Mouse (Mus musculus) limb, embryonic 15.5 days (tissue): ENCODE results near the gene Gapdhs. TPM values are rescaled to one million over a fixed set of nuclear protein-coding genes. Genes with fewer than 3 reads are reported as not detected.

Experiments
- ATAC-seq: fragments of 200-750 bp; cut with Nextera tagmentation; 2 replicates; pipeline ENCODE4 v1.8.0; 2017; ENCODE audit warnings: low read depth, moderate TSS enrichment; ENCODE audit not compliant: insufficient number of reproducible peaks, low FRiP score, low TSS enrichment
- H3K27ac ChIP-seq: fragments of 300-500 bp; sonication (generic); 2 replicates; pipeline ENCODE4 v1.5.1; 2015; ENCODE audit warnings: moderate library complexity, mild to moderate bottlenecking, inconsistent platforms
- H3K27me3 ChIP-seq: fragments of 300-500 bp; sonication (generic); 2 replicates; pipeline ENCODE4 v1.6.1; 2015; ENCODE audit warnings: inconsistent platforms
- H3K36me3 ChIP-seq: fragments of 300-500 bp; sonication (generic); 2 replicates; pipeline ENCODE4 v1.6.1; 2015; ENCODE audit warnings: inconsistent platforms
- H3K4me1 ChIP-seq: fragments of 300-500 bp; sonication (generic); 2 replicates; pipeline ENCODE4 v1.6.1; 2015; ENCODE audit warnings: inconsistent platforms
- H3K4me2 ChIP-seq: fragments of 300-500 bp; sonication (generic); 2 replicates; pipeline ENCODE4 v1.6.1; 2015; ENCODE audit warnings: mild to moderate bottlenecking, inconsistent platforms
- H3K4me3 ChIP-seq: fragments of 300-500 bp; sonication (generic); 2 replicates; pipeline ENCODE4 v1.5.1; 2015; ENCODE audit warnings: mild to moderate bottlenecking, inconsistent platforms
- H3K9ac ChIP-seq: fragments of 300-500 bp; sonication (generic); 2 replicates; pipeline ENCODE4 v1.6.1; 2015; ENCODE audit warnings: inconsistent platforms
- H3K9me3 ChIP-seq: fragments of 300-500 bp; sonication (generic); 2 replicates; pipeline ENCODE4 v1.6.1; 2016; ENCODE audit warnings: inconsistent platforms
- WGBS: fragments of 180-500 bp; shearing (Covaris S2); methylation state at CpG from one replicate; pipeline ENCODE4 v1.1.7; 2015; 5-methylcytosine and 5-hydroxymethylcytosine counted together
- polyA plus RNA-seq: library from polyadenylated mRNA; unstranded; fragments of >200 nt; fragmentation: Nextera tagmentation; extraction: Ambion mirVana; gene quantifications from 2 replicates; pipeline ENCODE4 v1.2.1, GENCODE M21; 2015

Gapdhs gene
- polyA plus RNA-seq, 1 experiment from 2014 or later = 0.52 TPM

GRCm38 (mm10) chr7:30707441-30707840 is 36.0 kb downstream of the Gapdhs start:
- H3K27ac ChIP-seq = no peak overlapping the region
- no peaks in the 10 kb centered on the region for H3K36me3 ChIP-seq
- WGBS = 87% methylated on average over 1 of the region's 1 CpGs
- no peak overlapping the region for H3K9ac ChIP-seq
- H3K27me3 ChIP-seq = 0 out of 2 replicates have a peak, but pooled peaks cover 3% of the 10 kb centered on the region
- H3K4me1 ChIP-seq = no peaks in the 10 kb centered on the region
- no peak overlapping the region for H3K4me3 ChIP-seq
- no peak overlapping the region for H3K4me2 ChIP-seq
- ATAC-seq = no peak
- no peaks in the 10 kb centered on the region for H3K9me3 ChIP-seq

- H3K4me1 ChIP-seq = no peaks in the 10 kb centered on the region
- WGBS = 71% methylated on average over 8 of the region's 8 CpGs
- 0 out of 2 replicates have a peak, but pooled peaks cover 3% of the 10 kb centered on the region for H3K27me3 ChIP-seq
- H3K27ac ChIP-seq = no peak overlapping the region
- no peak for ATAC-seq
- H3K36me3 ChIP-seq = no peaks in the 10 kb centered on the region
- no peak overlapping the region for H3K4me3 ChIP-seq
- no peak overlapping the region for H3K4me2 ChIP-seq
- H3K9ac ChIP-seq = no peak overlapping the region
- no peaks in the 10 kb centered on the region for H3K9me3 ChIP-seq
Measured at GRCm38 (mm10) chr7:30706214-30706882, 37.1 kb downstream of the Gapdhs start.

GRCm38 (mm10) chr7:30698589-30698988 is 44.9 kb downstream of the Gapdhs start, which contains the start of gene 2200002J24Rik:
Gene 2200002J24Rik, plus strand, starts transcription at chr7:30698926.
- H3K4me1 ChIP-seq = no peaks in the 10 kb centered on the region
- ATAC-seq = no peak

GRCm38 (mm10) chr7:30698101-30698500 is 45.4 kb downstream of the Gapdhs start:
- no peaks in the 10 kb centered on the region for H3K9me3 ChIP-seq
- no peak for ATAC-seq
- no peaks in the 10 kb centered on the region for H3K4me1 ChIP-seq
- H3K27me3 ChIP-seq = no peaks in the 10 kb centered on the region
- WGBS = 59% methylated on average over 5 of the region's 5 CpGs
- H3K36me3 ChIP-seq = no peaks in the 10 kb centered on the region
- no peak overlapping the region for H3K4me2 ChIP-seq
- no peak overlapping the region for H3K27ac ChIP-seq
- no peak overlapping the region for H3K4me3 ChIP-seq
- no peak overlapping the region for H3K9ac ChIP-seq

More at GRCm38 (mm10) chr7:30698589-30698988, 44.9 kb downstream of the Gapdhs start, which contains the start of gene 2200002J24Rik:
- Histone ChIP-seq H3K4me3 (no peak within 1 kb of the TSS), H3K4me2 (no peak within 1 kb of the TSS), H3K36me3 (no peaks in the 10 kb centered on the region), H3K9ac (no peak within 1 kb of the TSS), H3K27ac (no peak within 1 kb of the TSS), H3K27me3 (no peaks in the 10 kb centered on the region), H3K9me3 (no peaks in the 10 kb centered on the region)
- WGBS = 38% methylated on average over 9 of the region's 9 CpGs

GRCm38 (mm10) chr7:30688325-30688724 is 55.2 kb downstream of the Gapdhs start:
- WGBS = 67% methylated on average over 6 of the region's 6 CpGs

GRCm38 (mm10) chr7:30683425-30683824 is 60.1 kb downstream of the Gapdhs start:
- no peak overlapping the region for H3K27ac ChIP-seq
- ATAC-seq = no peak
- no peaks in the 10 kb centered on the region for H3K4me1 ChIP-seq
- no peak overlapping the region for H3K4me2 ChIP-seq
- WGBS = 75% methylated on average over 2 of the region's 2 CpGs
- H3K9ac ChIP-seq = no peak overlapping the region
- H3K27me3 ChIP-seq = peaks cover 19% of the 10 kb centered on the region
- H3K9me3 ChIP-seq = no peaks in the 10 kb centered on the region
- no peaks in the 10 kb centered on the region for H3K36me3 ChIP-seq
- H3K4me3 ChIP-seq = no peak overlapping the region

More at GRCm38 (mm10) chr7:30688325-30688724, 55.2 kb downstream of the Gapdhs start:
- H3K4me1 ChIP-seq = no peaks in the 10 kb centered on the region
- ATAC-seq = no peak
- H3K9ac ChIP-seq = no peak overlapping the region
- H3K27me3 ChIP-seq = peaks cover 19% of the 10 kb centered on the region
- H3K27ac ChIP-seq = no peak overlapping the region
- H3K4me2 ChIP-seq = no peak overlapping the region
- no peak overlapping the region for H3K4me3 ChIP-seq
- no peaks in the 10 kb centered on the region for H3K9me3 ChIP-seq
- no peaks in the 10 kb centered on the region for H3K36me3 ChIP-seq

GRCm38 (mm10) chr7:30681897-30682296 is 61.6 kb downstream of the Gapdhs start:
- Histone ChIP-seq H3K4me3 (no peak overlapping the region), H3K36me3 (no peaks in the 10 kb centered on the region), H3K9me3 (no peaks in the 10 kb centered on the region), H3K4me1 (no peaks in the 10 kb centered on the region), H3K4me2 (no peak overlapping the region), H3K27me3 (peaks cover 5% of the 10 kb centered on the region; the same call in 1 of the 2 replicates), H3K9ac (no peak overlapping the region), H3K27ac (no peak overlapping the region)
- WGBS = 57% methylated on average over 5 of the region's 5 CpGs
- no peak for ATAC-seq

Other genes starting within 250 kb of the Gapdhs start
- gene Arhgap33, start 208.6 kb downstream of the Gapdhs start, polyA plus RNA-seq = 7.8 and 8.0 TPM in 2 replicates
- 17.6 and 29.4 TPM in 2 replicates for gene Hspb6, start 191.5 kb downstream of the Gapdhs start, polyA plus RNA-seq
- gene Proser3, start 191.4 kb downstream of the Gapdhs start, polyA plus RNA-seq = 11.3 and 12.1 TPM in 2 replicates
- 37.9 and 49.4 TPM in 2 replicates for gene Lin37, start 183.8 kb downstream of the Gapdhs start, polyA plus RNA-seq
- 83.0 and 85.3 TPM in 2 replicates for gene U2af1l4, start 180.4 kb downstream of the Gapdhs start, polyA plus RNA-seq
- 12.2 and 12.4 TPM in 2 replicates for gene Gm49396, start 180.3 kb downstream of the Gapdhs start, polyA plus RNA-seq
- gene Psenen, start 180.1 kb downstream of the Gapdhs start, polyA plus RNA-seq = 126 and 146 TPM in 2 replicates
- gene Igflr1, start 178.3 kb downstream of the Gapdhs start, polyA plus RNA-seq = 3.0 and 3.5 TPM in 2 replicates
- gene Kmt2b, start 155.0 kb downstream of the Gapdhs start, polyA plus RNA-seq = 7.3 and 8.1 TPM in 2 replicates
- 3.0 and 4.2 TPM in 2 replicates for gene Zbtb32, start 144.8 kb downstream of the Gapdhs start, polyA plus RNA-seq
- gene Upk1a, start 130.8 kb downstream of the Gapdhs start, polyA plus RNA-seq = 0.45 and 0.58 TPM in 2 replicates
- 739 and 763 TPM in 2 replicates for gene Cox6b1, start 117.5 kb downstream of the Gapdhs start, polyA plus RNA-seq
- not detected in 2 replicates for gene Etv2, start 107.8 kb downstream of the Gapdhs start, polyA plus RNA-seq
- 104 and 114 TPM in 2 replicates for gene Rbm42, start 93.4 kb downstream of the Gapdhs start, polyA plus RNA-seq
- gene Haus5, start 78.7 kb downstream of the Gapdhs start, polyA plus RNA-seq = 33.6 and 34.4 TPM in 2 replicates
- gene Pmis2, start 72.1 kb downstream of the Gapdhs start, polyA plus RNA-seq = not detected in 2 replicates
- gene 2200002J24Rik, start 44.8 kb downstream of the Gapdhs start, polyA plus RNA-seq = 1.1 and 1.4 TPM in 2 replicates
- 0.19 and 0.99 TPM in 2 replicates for gene Atp4a, start 31.5 kb downstream of the Gapdhs start, polyA plus RNA-seq
- gene Tmem147, start 14.1 kb downstream of the Gapdhs start, polyA plus RNA-seq = 197 and 199 TPM in 2 replicates
- 293 and 299 TPM in 2 replicates for gene Sbsn, start 7.8 kb upstream of the Gapdhs start, polyA plus RNA-seq
- gene Dmkn, start 20.1 kb upstream of the Gapdhs start, polyA plus RNA-seq = 913 and 939 TPM in 2 replicates
- 3,274 and 3,770 TPM in 2 replicates for gene Krtdap, start 44.2 kb upstream of the Gapdhs start, polyA plus RNA-seq
- gene Ffar2, start 80.1 kb upstream of the Gapdhs start, polyA plus RNA-seq = 0.27 TPM in 1 of 2 replicates, not detected in the other
- not detected in 2 replicates for gene Ffar3, start 112.5 kb upstream of the Gapdhs start, polyA plus RNA-seq
- not detected in 2 replicates for gene Ffar1, start 117.9 kb upstream of the Gapdhs start, polyA plus RNA-seq
- 0.04 and 0.11 TPM in 2 replicates for gene Cd22, start 136.7 kb upstream of the Gapdhs start, polyA plus RNA-seq
- 1.3 and 1.4 TPM in 2 replicates for gene Mag, start 171.2 kb upstream of the Gapdhs start, polyA plus RNA-seq
- gene Hamp2, start 181.0 kb upstream of the Gapdhs start, polyA plus RNA-seq = not detected in 2 replicates
- gene Hamp, start 200.4 kb upstream of the Gapdhs start, polyA plus RNA-seq = not detected in 2 replicates
- 22.3 and 23.4 TPM in 2 replicates for gene Usf2, start 213.1 kb upstream of the Gapdhs start, polyA plus RNA-seq
- 37.1 and 39.5 TPM in 2 replicates for gene Lsr, start 229.8 kb upstream of the Gapdhs start, polyA plus RNA-seq
- 2.4 and 2.7 TPM in 2 replicates for gene Fam187b, start 230.1 kb upstream of the Gapdhs start, polyA plus RNA-seq